Mouse (Mus musculus): ENCODE results near the gene Arl14.

DNA sequence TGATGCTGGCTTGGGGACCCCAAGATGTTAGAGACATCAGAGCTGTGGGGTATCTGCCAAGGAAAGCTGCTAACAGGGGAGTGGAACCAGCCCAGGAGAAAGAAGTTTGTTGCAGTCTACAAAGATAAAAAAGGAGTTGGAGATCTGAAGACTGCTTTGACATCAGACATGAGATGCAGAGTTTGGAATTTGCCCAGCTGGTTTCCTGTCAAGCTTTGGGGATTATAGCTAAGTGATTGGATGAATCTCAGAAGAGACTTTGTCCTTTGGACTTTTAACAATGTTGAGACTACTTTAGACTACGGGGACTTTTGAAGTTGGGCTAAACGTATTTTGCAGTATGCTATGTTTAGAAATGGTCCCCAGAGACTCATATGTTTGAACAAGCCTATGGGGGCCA lies 21.0 kb upstream of the Arl14 start:
- TF ChIP-seq CHD2 (IDR thresholded peaks at IDR 0.05; ENCODE audit: low read depth, low read length) = no peak
- TF ChIP-seq ZNF384 (IDR thresholded peaks at IDR 0.05; ENCODE audit: low read depth, low read length) = no peak

All from ES-E14 (cell line).